Mouse (Mus musculus) kidney, adult 9 months (tissue): ENCODE measurements at regions not wholly inside any gene's neighbourhood (a gene's known extent, or its start where the extent isn't known, plus 50 kb on each side); places are given as distances from the start of the nearest gene placed in this dataset.

Source experiments
- DNase-seq: peaks from one replicate; pipeline ENCODE4 v3.0.0; 2022

DNA sequence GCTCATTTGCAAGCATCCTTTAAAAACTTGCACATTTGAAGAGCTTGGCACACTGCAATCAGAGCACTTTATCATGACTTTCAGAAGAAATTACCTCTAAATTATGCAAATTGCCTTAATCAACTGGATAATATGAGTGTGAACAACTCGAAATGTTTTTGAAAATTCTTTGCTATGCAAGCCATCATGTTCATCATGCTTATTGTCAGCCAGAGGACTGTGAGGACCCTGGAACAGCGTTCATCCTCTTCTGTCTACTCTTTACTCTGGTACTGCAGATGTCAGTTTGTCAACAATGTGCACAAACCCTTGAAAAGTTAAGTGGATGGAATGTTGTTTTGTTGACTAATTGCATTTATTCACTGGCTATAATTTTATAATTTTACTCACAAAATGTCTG, 1899.9 kb upstream of the Slc39a10 start:
- DNase-seq, result no peak

DNA sequence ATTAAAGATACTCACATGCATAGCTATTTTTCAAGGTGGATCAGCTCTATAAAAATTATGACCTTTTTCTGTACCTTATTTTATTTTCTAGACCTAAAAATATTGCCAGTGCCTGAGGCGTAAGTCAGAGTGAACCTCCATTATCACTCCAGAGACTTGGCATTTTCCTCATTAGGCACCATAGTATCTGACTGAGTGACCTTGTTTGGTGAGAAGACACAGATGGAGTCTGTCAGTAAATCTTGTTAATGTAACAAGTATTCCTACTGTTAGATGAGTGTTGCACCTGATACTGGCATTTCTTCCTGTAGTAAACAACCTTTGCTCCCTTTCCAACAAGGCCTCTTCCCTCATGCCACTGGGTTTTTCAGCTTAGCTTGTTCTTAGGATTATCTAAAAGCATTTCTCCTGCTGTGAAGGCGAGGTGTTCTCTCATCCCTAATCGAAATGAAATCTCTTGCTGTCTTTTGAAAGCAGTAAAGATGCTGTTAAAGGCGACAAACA, 1860.7 kb upstream of the Slc39a10 start:
- no peak for DNase-seq

DNA sequence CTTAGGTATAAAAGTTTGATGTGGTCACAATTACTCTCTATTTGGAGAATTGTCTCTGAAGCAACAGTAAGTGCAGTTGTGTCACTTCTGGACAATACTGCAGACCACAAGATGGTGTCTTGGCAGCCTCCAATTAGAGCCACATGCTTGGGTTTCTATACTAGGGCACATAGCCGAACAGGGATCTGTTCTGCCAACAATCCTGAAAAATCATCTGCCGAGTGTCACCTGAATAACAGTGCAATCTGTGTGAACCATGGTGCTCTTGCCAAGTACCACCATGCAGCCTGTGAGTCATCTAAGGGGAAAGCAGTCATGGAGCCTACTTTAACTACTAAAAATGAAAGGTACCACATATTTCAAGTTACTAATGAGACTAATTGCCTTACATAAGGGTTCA, 1840.9 kb upstream of the Slc39a10 start:
- no peak for DNase-seq

DNA sequence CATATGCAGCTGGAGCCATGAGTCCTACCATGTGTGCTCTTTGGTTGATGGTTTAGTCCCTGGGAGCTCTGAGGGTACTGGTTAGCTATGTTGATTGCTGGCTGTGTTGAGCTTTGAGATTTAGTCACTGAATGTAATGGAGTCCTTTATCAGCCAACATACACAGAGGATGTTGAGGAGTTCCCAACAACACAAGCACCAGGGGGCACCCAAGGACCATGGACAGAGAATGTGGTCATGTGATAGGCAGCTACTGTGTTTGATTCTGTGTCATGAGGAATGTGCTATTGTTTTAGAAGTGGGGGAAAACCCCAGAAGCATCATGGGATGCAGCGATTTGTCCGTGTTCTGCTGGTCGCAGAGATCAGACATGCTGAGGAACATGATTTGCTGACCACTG, 1816.0 kb upstream of the Slc39a10 start:
- peak; percentile 40 for DNase-seq
